Mouse (Mus musculus): ENCODE measurements at regions not wholly inside any gene's neighbourhood (a gene's known extent, or its start where the extent isn't known, plus 50 kb on each side); places are given as distances from the start of the nearest gene placed in this dataset.

DNA sequence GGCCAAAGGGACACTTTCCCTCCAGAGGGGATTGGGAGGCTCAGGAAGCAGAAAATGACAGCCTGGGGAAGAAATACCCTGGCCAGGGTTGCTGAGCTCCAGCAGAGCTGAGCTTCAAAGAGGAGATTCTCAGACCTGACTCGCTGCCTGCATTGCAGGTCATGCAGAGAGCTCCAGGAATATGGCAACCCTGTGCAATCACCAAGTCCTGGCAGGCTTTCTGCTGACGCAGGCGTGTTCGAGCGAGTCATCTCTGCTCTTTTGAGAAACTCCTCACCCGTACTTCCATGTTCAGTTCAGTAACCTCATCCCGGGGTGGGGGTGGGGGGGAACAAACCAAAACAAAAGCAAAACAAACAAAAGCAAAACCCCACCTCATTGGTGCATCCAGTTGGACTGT is 89.9 kb upstream of the Spin1 start:
- no peak for TF ChIP-seq CTCF (IDR thresholded peaks at IDR 0.05; ENCODE audit: low read depth, low read length)
- no peak for TF ChIP-seq POLR2A (IDR thresholded peaks at IDR 0.05; ENCODE audit: borderline replicate concordance, low read depth, low read length)

Data from bone marrow macrophage, adult 2 months (primary cell).